ENCODE assay signal across 13 mouse cellular contexts in the genomic region with DNA sequence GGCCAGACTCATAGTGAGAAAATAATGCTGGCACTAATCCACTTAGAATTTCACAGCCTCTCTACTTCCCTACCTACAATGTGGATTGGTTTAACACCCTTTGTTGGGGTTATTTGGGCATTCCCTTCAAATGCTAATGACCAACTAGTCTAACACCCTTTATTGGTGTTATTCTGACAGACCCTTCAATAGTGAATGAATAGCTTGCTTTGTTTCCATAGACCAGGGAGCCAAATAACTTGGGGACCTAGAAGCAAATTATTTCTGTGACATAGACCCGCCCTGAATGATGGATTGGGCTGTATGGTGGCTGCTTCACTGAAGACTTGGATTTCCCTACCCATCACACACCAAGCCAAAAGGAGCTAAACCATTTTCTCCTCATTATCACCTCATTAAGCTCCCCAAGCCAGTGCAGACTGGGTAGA.
A peak's percentile ranks its signal among the peaks of the same experiment; 100 is the strongest.
DNase-seq lines count a peak whose midpoint lies in the region; ATAC-seq lines count a peak whose summit lies in the region.
"Had no signal": no experiment of that assay in that cellular context is flagged by ENCODE, and none has a peak within 500 bp of the region (broad histone marks: within the 10 kb centered on the region; RNA-seq: fewer than 3 reads in every experiment).

No protein-coding gene starts in this region.

- H3K36me3 ChIP-seq in neural tube, embryonic 11.5 days (ENCODE audit: control insufficient read depth, insufficient read depth, low read length), result no peaks in the 10 kb centered on the region
- no peaks in the 10 kb centered on the region for H3K36me3 ChIP-seq in neural tube, embryonic 15.5 days
- no peaks in the 10 kb centered on the region for H3K36me3 ChIP-seq in forebrain, embryonic 14.5 days (ENCODE audit: control insufficient read depth, insufficient read depth, low read length)
- H3K36me3 ChIP-seq in limb, embryonic 12.5 days, result no peaks in the 10 kb centered on the region
- no peaks in the 10 kb centered on the region for H3K36me3 ChIP-seq in neural tube, embryonic 13.5 days
- no peaks in the 10 kb centered on the region for H3K36me3 ChIP-seq in kidney, embryonic 16.5 days (ENCODE audit: insufficient read depth, low read length)

- peak; percentile 67 for ATAC-seq in neural tube, embryonic 11.5 days (ENCODE audit: insufficient read depth, low FRiP score, low TSS enrichment)
- no peak; the same call in 1 of the 2 replicates for ATAC-seq in neural tube, embryonic 15.5 days (ENCODE audit: low FRiP score)
- ATAC-seq in forebrain, embryonic 14.5 days, result peak; percentile 97
- peak; percentile 52 for ATAC-seq in limb, embryonic 12.5 days (ENCODE audit: insufficient number of reproducible peaks, insufficient read depth, low FRiP score, low TSS enrichment, low read depth)
- 0 out of 2 replicates have a peak, but pooled peaks have one; percentile 47 for ATAC-seq in neural tube, embryonic 13.5 days (ENCODE audit: low read depth)
- ATAC-seq in kidney, embryonic 16.5 days (ENCODE audit: low FRiP score, low TSS enrichment), result no peak

- H3K4me3 ChIP-seq in neural tube, embryonic 11.5 days (ENCODE audit: low read depth, low read length), result no peak overlapping the region
- H3K4me3 ChIP-seq in neural tube, embryonic 15.5 days (replicated peaks), result no peak overlapping the region
- no peak overlapping the region for H3K4me3 ChIP-seq in forebrain, embryonic 14.5 days (ENCODE audit: low read depth, low read length)
- no peak overlapping the region for H3K4me3 ChIP-seq in limb, embryonic 12.5 days (replicated peaks)
- H3K4me3 ChIP-seq in neural tube, embryonic 13.5 days, result no peak overlapping the region
- H3K4me3 ChIP-seq in kidney, embryonic 16.5 days (ENCODE audit: low read length), result no peak overlapping the region
- H3K4me3 ChIP-seq: gastrocnemius, adult 2 months; heart, adult 2 months had no signal

- H3K4me2 ChIP-seq in neural tube, embryonic 11.5 days (ENCODE audit: low read depth), result no peak overlapping the region
- no peak overlapping the region for H3K4me2 ChIP-seq in neural tube, embryonic 15.5 days
- no peak overlapping the region for H3K4me2 ChIP-seq in forebrain, embryonic 14.5 days (ENCODE audit: low read length)
- H3K4me2 ChIP-seq in limb, embryonic 12.5 days, result no peak overlapping the region
- H3K4me2 ChIP-seq in neural tube, embryonic 13.5 days, result no peak overlapping the region
- H3K4me2 ChIP-seq in kidney, embryonic 16.5 days (replicated peaks; ENCODE audit: low read depth, low read length), result no peak overlapping the region
- H3K4me2 ChIP-seq: lung, embryonic 14.5 days had no signal

- WGBS in neural tube, embryonic 11.5 days, result 14% methylated on average over 1 of the region's 1 CpGs
- 9% methylated on average over 1 of the region's 1 CpGs for WGBS in neural tube, embryonic 15.5 days
- 3% methylated on average over 1 of the region's 1 CpGs for WGBS in forebrain, embryonic 14.5 days
- 14% methylated on average over 1 of the region's 1 CpGs for WGBS in limb, embryonic 12.5 days
- 10% methylated on average over 1 of the region's 1 CpGs for WGBS in neural tube, embryonic 13.5 days
- WGBS in kidney, embryonic 16.5 days, result 34% methylated on average over 1 of the region's 1 CpGs

- H3K27ac ChIP-seq in neural tube, embryonic 11.5 days (ENCODE audit: low read depth, low read length), result no peak overlapping the region
- no peak overlapping the region for H3K27ac ChIP-seq in neural tube, embryonic 15.5 days (replicated peaks)
- peak overlapping the region; percentile 70; the same call in 1 of the 2 replicates for H3K27ac ChIP-seq in forebrain, embryonic 14.5 days (ENCODE audit: low read depth, low read length)
- no peak overlapping the region for H3K27ac ChIP-seq in limb, embryonic 12.5 days
- H3K27ac ChIP-seq in neural tube, embryonic 13.5 days (replicated peaks), result no peak overlapping the region
- H3K27ac ChIP-seq in kidney, embryonic 16.5 days (ENCODE audit: low read length), result no peak overlapping the region
- H3K27ac ChIP-seq: gastrocnemius, adult 2 months; heart, adult 2 months had no signal

- no peak overlapping the region for H3K9ac ChIP-seq in neural tube, embryonic 11.5 days (ENCODE audit: low read length)
- H3K9ac ChIP-seq in neural tube, embryonic 15.5 days (replicated peaks), result no peak overlapping the region
- no peak overlapping the region for H3K9ac ChIP-seq in forebrain, embryonic 14.5 days (ENCODE audit: low read length)
- no peak overlapping the region for H3K9ac ChIP-seq in limb, embryonic 12.5 days (replicated peaks)
- H3K9ac ChIP-seq in neural tube, embryonic 13.5 days, result no peak overlapping the region
- H3K9ac ChIP-seq in kidney, embryonic 16.5 days (replicated peaks; ENCODE audit: low read length), result no peak overlapping the region
- H3K9ac ChIP-seq: lung, embryonic 14.5 days had no signal

- H3K27me3 ChIP-seq in neural tube, embryonic 11.5 days (ENCODE audit: control insufficient read depth, insufficient read depth, low read length), result no peaks in the 10 kb centered on the region
- 0 out of 2 replicates have a peak, but pooled peaks cover 3% of the 10 kb centered on the region for H3K27me3 ChIP-seq in neural tube, embryonic 15.5 days (replicated peaks)
- H3K27me3 ChIP-seq in forebrain, embryonic 14.5 days (replicated peaks; ENCODE audit: control insufficient read depth, insufficient read depth, low read length), result no peaks in the 10 kb centered on the region
- peaks cover 44% of the 10 kb centered on the region for H3K27me3 ChIP-seq in limb, embryonic 12.5 days
- H3K27me3 ChIP-seq in neural tube, embryonic 13.5 days, result no peaks in the 10 kb centered on the region
- no peaks in the 10 kb centered on the region for H3K27me3 ChIP-seq in kidney, embryonic 16.5 days (ENCODE audit: insufficient read depth, low read length)

- no peaks in the 10 kb centered on the region for H3K4me1 ChIP-seq in neural tube, embryonic 11.5 days (ENCODE audit: control insufficient read depth, insufficient read depth, low read length)
- no peaks in the 10 kb centered on the region for H3K4me1 ChIP-seq in neural tube, embryonic 15.5 days
- H3K4me1 ChIP-seq in forebrain, embryonic 14.5 days (ENCODE audit: control insufficient read depth, insufficient read depth, low read length), result peaks cover 5% of the 10 kb centered on the region
- no peaks in the 10 kb centered on the region for H3K4me1 ChIP-seq in limb, embryonic 12.5 days (replicated peaks)
- H3K4me1 ChIP-seq in neural tube, embryonic 13.5 days (replicated peaks), result 0 out of 2 replicates have a peak, but pooled peaks cover 2% of the 10 kb centered on the region
- H3K4me1 ChIP-seq in kidney, embryonic 16.5 days (ENCODE audit: insufficient read depth, low read length), result no peaks in the 10 kb centered on the region

- DNase-seq in neural tube, embryonic 11.5 days (ENCODE audit: low spot score), result no peak
- peak; percentile 95 for DNase-seq in forebrain, embryonic 14.5 days (ENCODE audit: low spot score)
- no peak for DNase-seq in left cerebral cortex, adult 18-20 months (ENCODE audit: low spot score in 2 of 2)
- DNase-seq in retina, embryonic 14.5 days (ENCODE audit: low spot score), result no peak
- DNase-seq: gastrocnemius, adult 2 months; heart, adult 2 months; lung, embryonic 14.5 days; spleen, adult 18-20 months; thymus, postnatal 14 days had no signal

- no peaks in the 10 kb centered on the region for H3K9me3 ChIP-seq in neural tube, embryonic 11.5 days (ENCODE audit: control insufficient read depth, low read length)
- no peaks in the 10 kb centered on the region for H3K9me3 ChIP-seq in neural tube, embryonic 15.5 days (replicated peaks)
- H3K9me3 ChIP-seq in forebrain, embryonic 14.5 days (replicated peaks; ENCODE audit: control insufficient read depth, low read length), result no peaks in the 10 kb centered on the region
- no peaks in the 10 kb centered on the region for H3K9me3 ChIP-seq in limb, embryonic 12.5 days
- no peaks in the 10 kb centered on the region for H3K9me3 ChIP-seq in neural tube, embryonic 13.5 days
- no peaks in the 10 kb centered on the region for H3K9me3 ChIP-seq in kidney, embryonic 16.5 days (ENCODE audit: low read length)

Comparison
In these comparisons a context has a peak if more than half of its experiments do, and no peak if none do; other contexts are left out.
1. ATAC-seq: peak in neural tube, embryonic 11.5 days (single experiment), forebrain, embryonic 14.5 days (single experiment), limb, embryonic 12.5 days (single experiment) and neural tube, embryonic 13.5 days (single experiment); none in neural tube, embryonic 15.5 days (single experiment) and kidney, embryonic 16.5 days (single experiment).